Mouse (Mus musculus) heart, embryonic 14.5 days (tissue): ENCODE measurements around the gene Ank. TPM values are rescaled to one million over a fixed set of nuclear protein-coding genes. Genes with fewer than 3 reads are reported as not detected.
A peak's percentile ranks its signal among the peaks of the same experiment; 100 is the strongest.
"Not testable (repeated sequence)": the region's sequence is repeated elsewhere in the genome, so short reads cannot be mapped to it uniquely, and the experiment has no call there.

Experiments
- ATAC-seq: fragments of 200-750 bp; cut with Nextera tagmentation; 2 replicates; pipeline ENCODE4 v1.8.0; 2017; ENCODE audit warnings: low read depth, moderate TSS enrichment; ENCODE audit not compliant: insufficient number of reproducible peaks, insufficient read depth, low FRiP score
- H3K27ac ChIP-seq, 2 experiments: fragments of 200-500 bp in 1 of 2; fragments of 300-500 bp in 1 of 2; sonication (generic) in 1 of 2; replicated peaks in 1 of 2; 2 replicates each; pipeline ENCODE4 v1.5.1; 2012 to 2014; ENCODE audit warnings: low read depth in 2 of 2, low read length in 2 of 2, control low read depth in 1 of 2, mild to moderate bottlenecking in 1 of 2, mixed read lengths in 1 of 2; ENCODE audit not compliant: control insufficient read depth in 1 of 2, insufficient read depth in 1 of 2
- H3K27me3 ChIP-seq: fragments of 300-500 bp; sonication (generic); 2 replicates; pipeline ENCODE4 v1.6.1; 2014; ENCODE audit warnings: mild to moderate bottlenecking, low read length, control low read depth; ENCODE audit not compliant: control insufficient read depth, insufficient read depth
- H3K36me3 ChIP-seq: fragments of 300-500 bp; sonication (generic); 2 replicates; pipeline ENCODE4 v1.6.1; 2014; ENCODE audit warnings: mild to moderate bottlenecking, control low read depth, low read length, mixed read lengths; ENCODE audit not compliant: control insufficient read depth, insufficient read depth
- H3K4me1 ChIP-seq, 2 experiments: fragments of 200-500 bp in 1 of 2; fragments of 300-500 bp in 1 of 2; sonication (generic) in 1 of 2; 2 replicates each; pipeline ENCODE4 v1.6.1; 2012 to 2014; ENCODE audit warnings: low read length in 2 of 2, control low read depth in 1 of 2, mixed read lengths in 1 of 2; ENCODE audit not compliant: control insufficient read depth in 2 of 2, insufficient read depth in 2 of 2
- H3K4me2 ChIP-seq: fragments of 300-500 bp; sonication (generic); 2 replicates; pipeline ENCODE4 v1.6.1; 2014; ENCODE audit warnings: mild to moderate bottlenecking, low read length
- H3K4me3 ChIP-seq, 2 experiments: fragments of 200-500 bp in 1 of 2; fragments of 300-500 bp in 1 of 2; sonication (generic) in 1 of 2; 2 replicates each; pipeline ENCODE4 v1.5.1; 2012 to 2014; ENCODE audit warnings: low read length in 2 of 2, mild to moderate bottlenecking in 2 of 2, control low read depth in 1 of 2, low read depth in 1 of 2, moderate library complexity in 1 of 2; ENCODE audit not compliant: control insufficient read depth in 1 of 2, insufficient read depth in 1 of 2
- H3K9ac ChIP-seq: fragments of 300-500 bp; sonication (generic); 2 replicates; pipeline ENCODE4 v1.6.1; 2014; ENCODE audit warnings: mild to moderate bottlenecking, low read length
- H3K9me3 ChIP-seq: fragments of 300-500 bp; sonication (generic); 2 replicates; pipeline ENCODE4 v1.6.1; 2016; ENCODE audit warnings: low read length, control low read depth; ENCODE audit not compliant: control insufficient read depth
- WGBS: fragments of 180-500 bp; shearing (Covaris S2); extraction: QIAGEN DNeasy Blood & Tissue Kit; methylation state at CpG from one replicate; pipeline ENCODE4 v1.1.7; 2014; 5-methylcytosine and 5-hydroxymethylcytosine counted together
- polyA plus RNA-seq: library from polyadenylated mRNA; unstranded; fragments of >200 nt; fragmentation: Nextera tagmentation; extraction: Ambion mirVana; gene quantifications from 2 replicates; pipeline ENCODE4 v1.2.1, GENCODE M21; 2014

The Ank gene
- polyA plus RNA-seq, 1 experiment from 2014 or later, result 15.9 TPM

GRCm38 (mm10) chr15:27468822-27469488 lies 2.5 kb downstream of the Ank start:
- no peak overlapping the region for H3K27ac ChIP-seq
- no peak overlapping the region for H3K9ac ChIP-seq
- H3K4me1 ChIP-seq, result peaks cover 0 to 4% of the 10 kb centered on the region in 2 experiments; a peak in 1 of 4 replicates
- H3K4me3 ChIP-seq, result no peak overlapping the region
- H3K27me3 ChIP-seq, result no peaks in the 10 kb centered on the region
- 78% methylated on average over 4 of the region's 4 CpGs for WGBS
- ATAC-seq, result no peak
- no peaks in the 10 kb centered on the region for H3K36me3 ChIP-seq
- H3K9me3 ChIP-seq, result no peaks in the 10 kb centered on the region
- no peak overlapping the region for H3K4me2 ChIP-seq

- 78% methylated on average over 3 of the region's 3 CpGs for WGBS
Observed at GRCm38 (mm10) chr15:27470346-27470745, 3.9 kb downstream of the Ank start.

GRCm38 (mm10) chr15:27472315-27472714 lies 5.8 kb downstream of the Ank start:
- no peak overlapping the region for H3K9ac ChIP-seq
- WGBS, result 84% methylated on average over 9 of the region's 9 CpGs
- no peak overlapping the region for H3K27ac ChIP-seq
- H3K4me1 ChIP-seq, result peaks cover 6 to 9% of the 10 kb centered on the region in 2 experiments; a peak in 3 of 4 replicates
- H3K4me2 ChIP-seq, result no peak overlapping the region
- H3K4me3 ChIP-seq, result no peak overlapping the region
- H3K9me3 ChIP-seq, result no peaks in the 10 kb centered on the region
- H3K27me3 ChIP-seq, result no peaks in the 10 kb centered on the region
- no peaks in the 10 kb centered on the region for H3K36me3 ChIP-seq
- no peak for ATAC-seq

More at GRCm38 (mm10) chr15:27470346-27470745, 3.9 kb downstream of the Ank start:
- not testable (repeated sequence) for H3K4me2 ChIP-seq, H3K27ac ChIP-seq, H3K9ac ChIP-seq, H3K36me3 ChIP-seq, H3K27me3 ChIP-seq, H3K4me1 ChIP-seq, H3K9me3 ChIP-seq, H3K4me3 ChIP-seq, ATAC-seq

GRCm38 (mm10) chr15:27475988-27476387 lies 9.5 kb downstream of the Ank start:
- WGBS, result 40% methylated on average over 15 of the region's 15 CpGs
- no peak overlapping the region for H3K4me3 ChIP-seq
- peaks cover 15 to 21% of the 10 kb centered on the region in 2 experiments for H3K4me1 ChIP-seq
- no peak overlapping the region; the same call in 1 of the 2 replicates for H3K9ac ChIP-seq
- H3K27me3 ChIP-seq, result no peaks in the 10 kb centered on the region
- no peaks in the 10 kb centered on the region for H3K36me3 ChIP-seq
- no peak overlapping the region for H3K27ac ChIP-seq
- H3K4me2 ChIP-seq, result peak overlapping the region; percentile 44
- no peaks in the 10 kb centered on the region for H3K9me3 ChIP-seq
- ATAC-seq, result no peak

GRCm38 (mm10) chr15:27476671-27477070 lies 10.2 kb downstream of the Ank start:
- H3K4me3 ChIP-seq, result no peak overlapping the region
- WGBS, result 64% methylated on average over 12 of the region's 12 CpGs
- no peak overlapping the region for H3K9ac ChIP-seq
- no peak overlapping the region for H3K27ac ChIP-seq
- no peak for ATAC-seq
- no peaks in the 10 kb centered on the region for H3K27me3 ChIP-seq
- no peaks in the 10 kb centered on the region for H3K9me3 ChIP-seq
- peak overlapping the region; percentile 44; the same call in 1 of the 2 replicates for H3K4me2 ChIP-seq
- H3K36me3 ChIP-seq, result no peaks in the 10 kb centered on the region
- peaks cover 16 to 26% of the 10 kb centered on the region in 2 experiments for H3K4me1 ChIP-seq

- 65% methylated on average over 9 of the region's 9 CpGs for WGBS
- H3K4me3 ChIP-seq, result no peak overlapping the region
- no peaks in the 10 kb centered on the region for H3K9me3 ChIP-seq
- H3K27me3 ChIP-seq, result no peaks in the 10 kb centered on the region
- H3K4me2 ChIP-seq, result peak overlapping the region; percentile 28; the same call in 1 of the 2 replicates
- H3K4me1 ChIP-seq, result peaks cover 16 to 31% of the 10 kb centered on the region in 2 experiments
- ATAC-seq, result no peak
- H3K9ac ChIP-seq, result no peak overlapping the region
- no peak overlapping the region for H3K27ac ChIP-seq
- H3K36me3 ChIP-seq, result no peaks in the 10 kb centered on the region
Observed at GRCm38 (mm10) chr15:27477159-27477558, 10.7 kb downstream of the Ank start.

- 79% methylated on average over 7 of the region's 7 CpGs for WGBS
- Histone ChIP-seq H3K9me3 (no peaks in the 10 kb centered on the region), H3K4me3 (no peak overlapping the region), H3K36me3 (no peaks in the 10 kb centered on the region), H3K4me2 (no peak overlapping the region), H3K9ac (no peak overlapping the region), H3K27ac (no peak overlapping the region), H3K27me3 (no peaks in the 10 kb centered on the region), H3K4me1 (peaks cover 16 to 31% of the 10 kb centered on the region in 2 experiments)
- no peak for ATAC-seq
Observed at GRCm38 (mm10) chr15:27477630-27478029, 11.2 kb downstream of the Ank start.
